Mouse (Mus musculus) spleen, adult 18-20 months (tissue): ENCODE data around the gene Csad.
A peak's percentile ranks its signal among the peaks of the same experiment; 100 is the strongest.
"Not testable (repeated sequence)": the region's sequence is repeated elsewhere in the genome, so short reads cannot be mapped to it uniquely, and the experiment has no call there.

ENCODE experiments used
- DNase-seq, 2 experiments: peaks; one replicate each; pipeline ENCODE4 v3.0.0; 2022; ENCODE audit warnings: mixed read lengths in 2 of 2

Csad gene

DNA sequence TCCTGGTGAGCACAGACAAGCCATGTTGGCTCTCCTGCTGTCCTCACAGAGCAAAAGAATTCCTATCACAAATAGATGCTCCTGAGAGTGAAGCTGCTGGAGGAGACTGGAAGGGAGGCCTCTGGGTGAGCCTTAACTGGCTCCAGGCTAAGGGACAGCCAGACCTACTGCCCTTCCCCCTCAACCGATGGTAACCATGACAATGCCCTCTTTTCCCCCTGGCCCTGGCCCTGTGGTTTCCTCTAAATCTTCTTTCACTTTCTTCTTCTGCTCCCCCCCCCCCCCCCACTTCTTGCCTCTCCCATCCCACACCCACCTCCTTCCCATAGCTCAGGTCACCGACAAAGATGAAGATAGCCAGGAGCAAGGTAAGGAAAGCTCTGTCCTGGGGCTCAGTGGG lies 29.4 kb upstream of the Csad start:
- peak in 1 of 2 experiments; percentile 36 for DNase-seq

DNA sequence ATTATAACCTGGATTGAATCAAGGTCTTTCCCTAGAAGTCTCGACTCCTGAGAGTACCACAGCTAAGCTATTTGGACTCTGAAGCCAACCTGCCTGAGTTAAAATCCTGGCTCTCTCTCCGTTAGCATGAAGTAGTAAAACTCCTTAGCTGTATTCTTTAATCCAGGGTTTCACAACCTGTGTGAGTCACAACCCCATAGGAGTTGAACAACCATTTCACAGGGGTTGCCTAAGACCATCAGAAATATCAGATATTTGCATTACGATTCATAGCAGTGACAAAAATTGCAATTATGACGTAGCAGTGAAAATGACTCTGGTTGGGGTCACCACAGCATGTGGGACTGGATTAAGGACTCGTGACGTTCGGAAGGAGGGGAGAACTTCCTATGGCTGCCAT lies 28.2 kb upstream of the Csad start:
- no peak for DNase-seq

DNA sequence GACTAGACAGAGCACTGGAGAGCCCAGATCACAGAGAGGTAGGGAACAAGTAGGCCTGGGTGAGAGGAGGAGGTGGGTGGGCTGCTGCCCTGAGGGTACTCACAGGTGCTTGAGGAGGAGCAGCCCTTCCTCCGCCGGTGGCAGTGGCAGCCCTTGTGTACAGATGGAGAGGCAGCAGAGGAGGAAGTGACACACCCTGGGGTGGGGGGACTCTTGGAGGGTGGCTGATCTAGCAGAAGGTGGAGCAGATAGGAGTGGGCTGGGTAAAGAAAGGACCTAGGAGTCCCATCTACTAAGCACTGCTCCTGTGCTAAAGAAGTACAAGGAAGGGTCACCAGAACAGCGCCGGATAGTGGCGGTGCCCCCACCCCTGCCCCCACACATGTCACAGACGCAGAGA lies 27.2 kb upstream of the Csad start, which contains the start of gene Itgb7:
Gene Itgb7, minus strand, starts transcription at position 197 of the 400 bp plus-strand sequence.
- peak; percentile 65 to 68 for DNase-seq

DNA sequence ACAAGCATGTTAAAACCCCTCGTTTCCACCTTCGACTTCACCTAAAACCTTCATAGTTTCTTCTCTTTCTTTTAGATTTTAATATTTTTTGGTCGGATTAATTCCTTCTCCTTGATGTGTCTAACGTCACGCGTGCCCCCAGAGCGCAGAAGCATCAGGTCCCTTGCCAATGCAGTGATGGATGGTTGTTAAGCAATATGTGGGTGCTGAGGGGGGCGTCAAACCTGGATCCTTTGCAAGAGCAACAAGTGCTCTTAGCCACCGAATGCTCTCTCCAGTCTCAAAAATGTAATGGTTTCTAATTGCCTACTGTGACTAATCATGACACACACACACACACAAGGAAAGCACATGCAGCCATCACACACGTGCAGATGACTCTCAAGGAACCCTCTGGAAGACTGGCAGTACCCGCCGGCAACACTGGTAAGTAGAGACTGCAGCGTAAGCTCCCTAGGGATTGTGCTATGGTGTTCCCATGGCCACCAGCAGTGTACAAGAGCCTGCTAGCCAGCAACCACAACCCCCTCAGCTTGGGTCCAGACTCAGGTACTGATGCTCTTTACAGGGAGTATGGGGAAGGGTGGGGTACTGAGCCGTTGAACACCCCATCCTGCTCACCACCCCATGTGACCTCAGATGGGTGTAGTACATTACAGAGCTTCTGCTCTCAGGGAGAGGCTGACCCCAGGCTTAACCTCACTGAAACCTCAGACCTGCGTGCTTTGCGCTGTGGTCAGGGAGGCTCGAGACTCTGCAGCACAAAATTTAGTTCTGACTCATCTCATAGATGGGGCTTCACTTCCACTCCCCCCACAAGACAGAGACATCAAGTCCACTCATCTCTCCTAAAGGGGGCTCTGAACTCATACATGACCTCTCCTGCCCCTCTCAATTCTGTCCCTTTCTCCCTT lies 26.1 kb upstream of the Csad start:
- DNase-seq = peak in 1 of 2 experiments; percentile 38

DNA sequence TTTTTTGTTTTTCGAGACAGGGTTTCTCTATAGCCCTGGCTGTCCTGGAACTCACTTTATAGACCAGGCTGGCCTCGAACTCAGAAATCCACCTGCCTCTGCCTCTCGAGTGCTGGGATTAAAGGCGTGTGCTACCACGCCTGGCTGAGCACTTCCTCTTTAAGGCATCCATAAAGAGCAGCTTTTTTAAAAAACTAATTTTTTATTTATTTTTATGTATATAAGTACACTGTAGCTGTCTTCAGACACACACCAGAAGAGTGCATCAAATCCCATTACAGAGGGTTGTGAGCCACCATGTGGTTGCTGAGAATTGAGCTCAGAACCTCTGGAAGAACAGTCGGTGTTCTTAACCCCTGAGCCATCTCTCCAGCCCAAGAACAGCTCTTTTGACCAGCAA lies 21.1 kb upstream of the Csad start:
- not testable (repeated sequence) for DNase-seq

DNA sequence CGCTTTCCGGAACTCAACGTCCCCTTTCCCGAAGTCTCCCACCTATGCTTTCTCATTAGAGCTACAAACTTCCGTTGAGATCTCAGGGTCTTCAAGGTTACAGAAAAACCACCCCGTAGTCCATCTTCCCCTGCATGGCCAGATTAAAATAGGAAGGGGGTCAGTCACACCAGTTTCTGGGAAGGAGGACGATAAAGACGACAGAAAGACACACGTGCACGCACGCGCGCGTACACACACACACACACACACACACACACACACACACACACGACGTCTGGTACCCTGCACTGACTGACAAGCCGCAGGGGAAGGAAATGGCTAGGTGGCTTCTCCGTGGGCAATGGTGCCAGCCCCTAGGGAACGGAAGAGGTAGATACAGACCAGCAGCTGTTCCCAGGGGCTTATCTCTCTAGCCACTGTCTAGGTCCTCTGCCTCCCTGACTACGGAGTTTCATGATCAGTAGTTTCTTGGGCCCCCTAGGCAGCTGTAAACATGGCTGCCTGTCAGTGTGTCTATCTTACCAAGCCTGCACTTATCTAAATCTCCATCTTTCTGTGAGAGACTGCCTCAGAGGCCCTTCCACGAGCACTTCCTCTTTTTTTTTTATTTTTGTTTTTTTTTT lies 20.6 kb upstream of the Csad start:
- peak; percentile 72 to 80 for DNase-seq

DNA sequence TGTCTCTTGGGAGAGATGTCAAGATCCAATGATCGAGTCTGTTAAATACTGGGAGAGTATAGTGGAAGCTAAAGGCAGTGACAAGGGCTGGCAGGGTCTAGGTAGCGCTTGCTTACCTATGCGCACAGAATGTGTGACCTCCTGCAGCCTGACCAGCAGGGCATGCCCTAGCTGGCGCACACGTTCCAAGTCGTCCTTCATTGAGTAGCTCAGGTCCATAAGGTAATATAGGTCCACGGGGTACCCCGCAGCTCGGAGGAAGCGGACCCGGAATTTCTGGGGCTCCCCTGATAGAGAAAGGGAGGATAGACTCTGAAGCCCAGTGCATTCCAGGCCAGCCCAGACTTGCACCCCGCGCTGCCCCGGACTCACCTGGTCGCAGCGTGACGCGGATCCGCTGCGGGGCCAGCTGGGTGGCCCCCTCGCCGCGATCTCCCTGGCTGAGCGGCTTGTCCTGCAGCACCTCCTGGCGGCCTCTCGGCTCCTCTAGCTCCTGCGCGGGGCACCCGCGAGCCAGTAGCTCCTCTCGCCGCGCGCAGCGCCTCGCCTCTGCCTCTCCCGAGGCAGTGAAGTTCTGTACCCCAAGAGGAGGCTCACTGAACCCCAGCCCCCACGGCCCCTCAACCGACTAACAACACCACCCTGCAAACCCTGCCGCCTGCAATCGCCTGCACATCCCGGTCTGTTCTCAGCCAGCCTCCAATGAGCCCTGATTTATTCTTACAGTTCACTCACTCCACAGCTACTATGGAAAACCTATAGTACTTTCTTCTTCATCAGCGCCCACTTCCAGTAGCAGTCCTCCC lies 19.9 kb upstream of the Csad start:
- peak; percentile 76 to 85 for DNase-seq

DNA sequence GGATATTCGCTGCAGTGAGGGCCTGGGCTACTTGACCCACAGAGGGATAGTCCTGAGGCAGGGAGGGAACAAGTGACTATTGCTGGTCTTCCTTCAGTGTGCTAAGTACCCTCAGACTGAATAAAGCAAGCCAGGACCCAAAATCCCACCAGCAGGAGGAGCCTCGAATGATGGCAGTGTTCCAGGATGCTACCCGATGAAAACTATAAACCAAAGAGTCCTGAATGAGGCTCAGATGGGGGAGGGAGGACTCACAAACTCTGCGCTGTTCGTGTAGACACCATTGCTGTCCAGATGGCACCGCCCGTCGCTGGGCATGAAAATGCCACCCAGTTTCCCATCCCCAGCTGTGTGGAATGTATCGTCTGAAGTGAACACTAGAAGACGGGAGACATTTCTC lies 17.9 kb upstream of the Csad start:
- no peak for DNase-seq

DNA sequence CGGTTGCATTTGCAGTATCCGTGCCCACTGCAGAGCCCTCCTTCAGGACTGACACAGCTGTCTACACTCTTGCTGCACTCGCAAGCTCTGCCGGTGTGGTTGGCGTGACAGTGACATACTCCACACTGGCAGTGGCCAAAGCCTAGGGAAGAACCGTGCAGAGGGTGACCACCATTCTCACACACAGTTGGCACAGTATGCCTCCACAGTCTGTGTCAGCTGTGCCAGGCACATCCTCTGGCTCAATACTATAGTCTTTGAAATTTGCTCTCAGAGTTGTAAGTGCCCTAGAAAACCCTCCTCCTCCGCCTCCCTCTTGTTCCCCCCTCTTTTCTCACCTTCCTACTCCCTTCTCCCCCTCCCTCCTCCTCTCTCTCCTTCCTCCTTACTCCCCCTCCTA lies 12.8 kb upstream of the Csad start:
- no peak for DNase-seq

DNA sequence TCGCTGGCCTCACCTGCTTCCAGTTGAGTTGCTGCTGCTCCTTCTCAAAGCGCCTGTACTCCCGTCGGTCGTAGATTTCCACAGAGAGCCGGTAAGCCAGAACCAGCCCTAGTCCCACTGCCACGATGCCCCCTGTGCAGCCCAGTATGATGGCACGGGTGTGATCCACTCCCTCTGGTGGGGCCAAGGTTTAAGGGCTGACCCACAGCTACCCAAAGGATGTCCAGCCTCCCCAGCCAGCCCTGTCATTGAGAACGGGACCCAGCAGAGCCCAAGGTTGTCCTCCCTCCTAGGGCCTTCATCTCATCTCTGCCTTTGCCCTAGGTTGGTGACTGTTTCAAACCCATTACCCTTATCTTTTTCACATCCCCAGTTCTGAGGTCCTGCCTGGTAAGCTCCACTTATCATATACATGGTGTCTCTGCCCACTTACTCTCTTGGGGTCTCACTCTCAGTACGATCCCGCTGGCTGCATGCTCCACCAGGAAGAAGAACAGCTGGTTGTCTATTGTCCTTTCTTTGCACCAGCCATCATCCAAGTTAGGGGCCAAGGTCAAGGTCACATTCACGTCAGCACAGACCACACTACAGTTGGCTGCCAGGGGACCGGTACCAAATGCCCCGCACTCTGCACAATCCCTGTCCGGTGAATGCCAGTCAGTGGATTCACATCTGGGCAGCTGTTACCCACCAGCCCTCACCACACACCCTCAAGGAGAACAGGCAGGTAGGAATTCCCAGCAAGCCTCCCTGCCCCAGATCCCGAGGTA lies 12.1 kb upstream of the Csad start:
- no peak for DNase-seq

DNA sequence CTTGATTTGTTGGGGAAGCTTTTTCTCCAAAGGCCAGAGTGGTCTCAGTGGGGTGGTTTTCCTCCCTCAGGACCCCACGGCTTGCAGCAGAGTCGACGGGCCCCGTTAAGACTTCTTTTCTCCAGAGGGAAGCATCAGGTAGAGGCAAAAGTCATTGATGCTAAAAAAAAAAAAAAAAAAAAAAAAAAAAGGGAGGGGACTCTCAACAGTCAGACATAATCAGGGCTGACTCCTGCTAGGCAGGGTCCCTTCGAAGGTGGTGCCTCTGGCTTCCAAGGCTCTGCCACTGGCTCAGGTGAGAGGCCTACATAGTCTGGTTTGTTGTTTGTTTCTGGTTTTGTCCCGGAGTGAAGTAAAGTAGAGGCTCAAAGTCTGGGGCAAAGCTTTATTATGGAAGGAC lies 11.1 kb upstream of the Csad start:
- no peak for DNase-seq

DNA sequence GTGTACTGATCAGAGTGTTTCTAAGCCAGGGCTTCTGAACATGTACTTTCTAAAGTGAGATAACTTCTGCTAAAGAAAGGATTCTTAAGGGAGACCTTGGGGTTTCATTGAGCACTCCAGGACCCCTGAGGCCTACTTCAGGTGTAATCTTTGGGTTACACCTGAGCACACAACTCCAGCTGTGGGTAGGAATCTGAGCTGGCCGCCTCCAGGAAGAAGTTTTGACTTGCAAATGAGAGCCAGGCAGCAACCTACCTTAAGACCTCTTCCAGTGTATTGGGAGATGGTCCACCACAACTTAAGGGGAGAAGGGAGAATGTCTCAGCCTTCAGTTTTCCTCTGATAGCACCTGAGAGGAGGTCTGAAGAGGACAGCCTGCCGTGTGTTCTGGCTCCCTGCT lies 9.6 kb upstream of the Csad start:
- DNase-seq = no peak

DNA sequence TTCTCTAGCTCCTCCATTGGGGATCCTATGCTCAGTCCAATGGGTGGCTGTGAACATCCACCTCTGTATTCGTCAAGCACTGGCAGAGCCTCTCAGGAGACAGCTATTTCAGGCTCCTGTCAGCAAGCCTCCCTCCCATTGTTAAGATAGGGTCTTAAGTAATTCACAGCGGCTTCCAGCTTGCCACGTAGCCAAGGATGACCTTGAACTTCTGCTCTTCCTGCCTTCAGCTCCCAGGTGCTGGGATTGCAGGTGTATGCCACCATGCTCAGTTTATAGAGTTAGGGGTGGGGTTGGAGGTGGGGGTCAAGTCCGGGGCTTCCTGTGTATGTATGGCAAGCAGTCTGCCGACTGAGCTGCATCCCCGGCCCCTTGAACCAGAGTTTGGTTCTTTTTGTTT lies 7.4 kb upstream of the Csad start:
- DNase-seq = no peak

DNA sequence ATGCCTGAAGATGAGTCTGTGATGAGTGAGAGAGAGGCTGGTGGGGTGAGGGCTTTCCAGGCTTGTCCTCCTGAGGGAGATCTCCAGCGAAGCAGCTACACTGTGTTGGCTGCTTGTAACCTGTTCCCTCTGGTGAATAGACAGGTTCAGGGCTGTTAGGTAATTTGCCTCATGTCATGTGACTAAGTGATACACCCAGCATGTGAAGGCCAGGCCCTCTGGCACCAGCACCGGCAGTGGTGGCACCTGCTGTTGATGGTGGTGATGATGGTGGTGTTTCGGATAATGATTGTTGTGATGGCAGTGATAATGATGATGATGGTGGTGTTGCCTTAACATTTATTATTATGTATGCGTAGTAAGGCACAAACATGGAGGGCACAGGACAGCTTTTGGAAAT lies 6.3 kb upstream of the Csad start:
- DNase-seq = no peak

DNA sequence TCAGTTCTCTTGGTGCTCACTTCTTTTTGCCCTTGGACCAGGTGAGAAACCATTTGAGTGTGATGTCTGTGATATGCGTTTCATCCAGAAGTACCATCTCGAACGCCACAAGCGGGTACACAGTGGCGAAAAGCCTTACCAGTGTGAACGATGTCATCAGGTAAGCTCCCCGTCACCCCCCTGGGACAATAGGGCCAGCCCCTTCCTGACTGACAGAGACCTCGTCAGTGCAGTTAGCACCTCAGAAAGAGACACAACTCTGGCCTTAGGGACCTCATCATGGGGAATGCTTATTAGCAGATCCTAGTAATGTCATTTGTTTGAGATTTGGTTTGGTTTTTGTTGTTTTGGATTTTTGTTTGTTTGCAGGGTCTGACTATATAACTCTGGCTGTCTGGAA lies 4.6 kb upstream of the Csad start:
- DNase-seq = no peak

DNA sequence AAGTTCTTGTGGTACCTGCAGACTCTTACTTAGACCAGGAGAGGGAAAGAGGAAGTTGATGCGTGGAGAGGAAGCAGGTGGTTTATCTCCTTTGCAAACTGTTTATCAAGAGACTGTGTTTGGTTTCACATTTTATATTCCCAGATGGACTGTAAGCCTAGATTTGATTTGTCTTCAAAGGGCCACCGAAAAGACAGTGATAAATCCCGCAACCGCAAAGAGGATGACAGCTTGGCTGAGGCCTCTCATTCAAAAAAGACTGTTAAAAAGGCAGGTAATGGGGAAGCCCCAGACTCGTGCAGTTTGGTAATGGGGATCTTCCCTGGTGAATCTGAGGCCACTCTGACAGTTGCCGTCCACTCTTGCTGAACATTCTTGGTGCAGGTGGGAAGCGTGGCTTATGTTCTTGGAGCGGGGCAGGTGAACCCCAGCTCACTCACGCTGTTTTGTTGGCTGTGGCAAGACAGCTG lies 3.6 kb upstream of the Csad start:
- peak in 1 of 2 experiments; percentile 41 for DNase-seq

DNA sequence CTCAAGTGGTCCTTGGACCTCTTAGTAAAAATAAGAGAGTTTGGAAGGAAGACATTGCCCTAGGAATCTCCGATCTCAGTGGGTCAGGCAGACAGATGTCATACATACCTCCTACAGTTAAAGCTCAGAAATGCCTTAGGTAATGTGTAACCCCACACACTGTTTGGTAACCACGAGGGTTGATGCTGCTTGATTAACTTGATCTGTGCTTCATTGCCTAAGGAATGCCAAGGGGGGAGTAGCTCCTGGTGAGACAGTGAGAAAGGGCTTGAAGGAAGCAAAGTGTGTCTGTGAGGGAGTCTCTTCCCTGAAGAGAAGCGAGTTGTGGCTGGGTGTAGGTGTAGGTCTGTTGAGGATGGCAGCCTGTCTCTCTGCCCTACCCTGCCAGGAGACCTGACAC lies 2.8 kb upstream of the Csad start:
- no peak for DNase-seq

DNA sequence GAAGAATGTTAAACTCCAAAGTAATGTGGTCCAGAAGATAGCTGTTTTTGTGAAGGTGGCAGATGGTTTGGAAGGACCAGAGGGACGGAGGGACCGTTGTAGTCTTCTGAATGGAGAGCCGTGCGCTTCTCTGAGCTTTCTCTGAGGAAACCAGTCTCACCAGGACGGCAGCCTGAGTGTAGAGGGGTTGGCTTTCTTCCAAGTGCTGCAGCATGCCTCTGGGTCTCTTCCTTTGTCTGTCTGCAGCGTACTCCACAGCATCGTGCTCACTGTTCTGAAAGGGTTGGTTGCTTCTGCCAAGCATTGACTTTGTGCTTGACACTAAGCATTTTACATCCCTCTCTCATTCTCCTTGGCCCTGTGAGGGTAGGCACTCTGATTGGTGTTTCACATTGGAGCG lies 1.3 kb upstream of the Csad start:
- no peak for DNase-seq

DNA sequence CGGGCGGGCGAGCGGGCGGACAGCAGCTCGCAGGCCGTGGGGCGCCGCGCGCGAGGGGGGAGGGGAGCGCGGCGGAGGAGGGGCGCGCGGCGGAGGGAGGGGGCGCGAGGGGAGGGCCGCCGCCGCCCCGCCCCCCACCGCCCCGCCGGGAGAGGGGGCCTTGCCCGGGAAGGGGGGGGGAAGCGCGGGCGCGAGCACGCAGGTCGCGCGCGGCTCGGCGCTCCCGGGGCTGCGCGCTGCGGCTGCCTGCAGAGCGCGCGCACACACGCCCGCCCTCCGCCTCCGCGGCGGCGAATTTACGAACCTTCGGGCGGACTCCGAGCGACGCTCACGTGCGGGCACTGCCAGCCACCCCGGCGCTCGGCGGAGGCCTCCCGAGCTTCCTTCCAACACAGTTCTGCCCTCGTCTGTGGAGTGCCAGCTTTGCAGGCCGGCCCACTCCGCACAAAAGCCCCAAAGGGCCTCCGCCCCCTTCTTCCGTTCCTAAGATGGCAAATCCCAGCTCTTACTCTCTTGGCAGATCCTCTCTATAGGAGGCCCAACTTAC lies 616 bp downstream of the Csad start:
- peak; percentile 59 to 68 for DNase-seq

DNA sequence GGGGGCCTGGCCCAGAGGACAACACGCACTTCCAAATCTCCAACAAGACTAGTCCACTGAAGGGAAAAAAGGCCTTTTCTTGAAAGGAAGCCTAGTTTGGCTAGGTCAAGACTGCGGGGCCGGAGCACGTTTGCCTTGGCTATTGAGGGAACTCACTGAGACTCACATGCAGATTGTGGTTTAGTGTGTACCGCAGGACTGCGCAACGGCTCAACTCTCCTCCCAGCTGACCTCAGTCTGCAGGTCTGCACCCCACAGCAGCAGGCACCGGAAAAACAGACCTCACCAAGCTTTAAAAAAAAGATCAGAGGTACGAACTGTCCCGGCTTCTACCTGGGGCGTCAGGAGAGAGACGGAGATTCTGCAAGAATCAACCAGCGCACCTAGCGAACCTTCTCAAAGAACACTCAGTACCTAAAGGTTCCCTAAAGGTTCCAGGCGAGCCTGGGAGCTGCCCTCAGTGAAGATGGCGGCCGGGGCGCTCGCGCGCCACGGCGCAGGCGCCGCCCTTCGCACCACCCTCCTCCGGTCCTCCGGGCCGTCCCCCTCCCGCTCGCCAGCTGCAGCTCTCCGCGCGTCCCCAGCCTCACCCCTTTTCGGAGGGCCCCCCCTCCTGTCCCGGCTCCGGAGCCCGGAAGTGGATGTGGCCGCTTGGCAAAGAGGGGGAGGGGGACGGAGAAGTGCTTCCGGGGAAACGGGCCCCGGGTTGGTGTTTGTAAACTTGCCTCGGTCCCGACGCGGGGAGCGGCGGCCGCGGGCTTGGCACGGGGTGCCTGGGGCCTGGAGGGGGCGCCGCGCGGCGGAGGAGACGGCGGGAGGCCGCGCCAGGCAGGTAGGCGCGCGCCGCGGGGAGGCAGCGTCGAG lies 1.3 kb downstream of the Csad start, which contains the start of gene Zfp740:
Gene Zfp740, plus strand, starts transcription at position 279 of the 864 bp plus-strand sequence.
- DNase-seq = peak; percentile 91 to 95

DNA sequence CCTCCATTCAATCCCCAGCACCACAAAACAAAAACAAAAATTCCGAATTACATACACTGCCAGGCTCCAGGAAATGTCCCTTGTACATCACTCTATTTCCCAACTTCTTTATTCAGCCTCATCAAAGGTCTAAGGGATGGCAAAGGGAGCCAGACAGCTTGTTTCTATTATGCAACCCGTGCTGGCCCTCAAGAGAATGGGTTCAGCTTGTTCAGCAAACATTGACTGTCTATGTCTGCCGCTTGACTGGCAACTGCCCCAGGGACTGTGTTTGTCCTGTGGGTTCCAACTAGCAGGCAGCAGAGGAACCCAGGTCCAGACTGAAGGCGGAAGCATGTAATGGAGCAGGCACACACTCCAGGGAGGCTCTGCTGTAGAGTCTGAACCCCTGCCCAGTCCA lies 5.7 kb downstream of the Csad start:
- DNase-seq = no peak
